28 mouse cellular contexts compared by ENCODE assay signal in genomic region chr7:126070321-126070720, GRCm38 (mm10). TPM values are rescaled to one million over a fixed set of nuclear protein-coding genes. Genes with fewer than 3 reads are reported as not detected.
DNase-seq lines count a peak whose midpoint lies in the region; ATAC-seq and TF ChIP-seq lines count a peak whose summit lies in the region.
"Had no signal": no experiment of that assay in that cellular context is flagged by ENCODE, and none has a peak within 500 bp of the region (broad histone marks: within the 10 kb centered on the region; RNA-seq: fewer than 3 reads in every experiment).

No protein-coding gene starts in this region.

- peak; percentile 60 for TF ChIP-seq RAD21 in MEL (IDR thresholded peaks at IDR 0.05; ENCODE audit: low read depth, low read length)

- TF ChIP-seq POLR2A in kidney, adult 2 months (IDR thresholded peaks at IDR 0.05; ENCODE audit: low read depth, low read length), result no peak
- no peak for TF ChIP-seq POLR2A in MEL (IDR thresholded peaks at IDR 0.05; ENCODE audit: control insufficient read depth in 1 of 2, insufficient read depth in 1 of 2, low read depth in 1 of 2, low read length in 2 of 2, poor library complexity in 1 of 2)

- H3K9me3 ChIP-seq in liver, postnatal 0 days (ENCODE audit: low read length), result 0 out of 2 replicates have a peak, but pooled peaks cover 5% of the 10 kb centered on the region
- H3K9me3 ChIP-seq in liver, embryonic 11.5 days (ENCODE audit: control insufficient read depth, low read length), result 0 out of 2 replicates have a peak, but pooled peaks cover 2% of the 10 kb centered on the region
- no peaks in the 10 kb centered on the region for H3K9me3 ChIP-seq in MEL (replicated peaks; ENCODE audit: insufficient read depth, low read length)
- H3K9me3 ChIP-seq: embryonic facial prominence, embryonic 12.5 days; embryonic facial prominence, embryonic 15.5 days; heart, embryonic 10.5 days; hindbrain, embryonic 15.5 days had no signal

- no peak overlapping the region for H3K4me2 ChIP-seq in liver, postnatal 0 days (ENCODE audit: low read depth, low read length)
- H3K4me2 ChIP-seq in liver, embryonic 11.5 days, result no peak overlapping the region
- H3K4me2 ChIP-seq: embryonic facial prominence, embryonic 12.5 days; embryonic facial prominence, embryonic 15.5 days; hindbrain, embryonic 12.5 days; hindbrain, embryonic 15.5 days had no signal

- no peaks in the 10 kb centered on the region for H3K36me3 ChIP-seq in kidney, adult 2 months (ENCODE audit: control insufficient read depth, insufficient read depth, low read length)
- no peaks in the 10 kb centered on the region for H3K36me3 ChIP-seq in liver, postnatal 0 days (replicated peaks; ENCODE audit: insufficient read depth, low read length)
- no peaks in the 10 kb centered on the region for H3K36me3 ChIP-seq in liver, embryonic 11.5 days (ENCODE audit: control insufficient read depth, insufficient read depth, low read length)
- H3K36me3 ChIP-seq in MEL (ENCODE audit: control insufficient read depth in 1 of 2, insufficient read depth in 2 of 2, low read length in 2 of 2), result no peaks in the 10 kb centered on the region
- H3K36me3 ChIP-seq: embryonic facial prominence, embryonic 12.5 days; embryonic facial prominence, embryonic 15.5 days; G1E; hindbrain, embryonic 12.5 days; hindbrain, embryonic 15.5 days had no signal

- H3K4me1 ChIP-seq in kidney, adult 2 months (ENCODE audit: control insufficient read depth, insufficient read depth, low read length), result no peaks in the 10 kb centered on the region
- no peaks in the 10 kb centered on the region; the same call in 1 of the 2 replicates for H3K4me1 ChIP-seq in liver, postnatal 0 days (ENCODE audit: insufficient read depth)
- no peaks in the 10 kb centered on the region for H3K4me1 ChIP-seq in liver, embryonic 11.5 days (replicated peaks; ENCODE audit: control insufficient read depth, insufficient read depth, low read length)
- H3K4me1 ChIP-seq in MEL (ENCODE audit: control insufficient read depth in 1 of 2, insufficient read depth in 2 of 2, low read length in 2 of 2), result no peaks in the 10 kb centered on the region
- H3K4me1 ChIP-seq: hindbrain, embryonic 12.5 days; hindbrain, embryonic 15.5 days had no signal

- no peak for DNase-seq in kidney, adult 2 months
- no peak for DNase-seq in kidney, postnatal 4 days
- DNase-seq in liver, postnatal 0 days, result no peak
- no peak for DNase-seq in liver, embryonic 11.5 days (ENCODE audit: low spot score)
- DNase-seq in MEL (ENCODE audit: low read depth, low spot score), result peak; percentile 27
- DNase-seq in adrenal gland, postnatal 14 days, result no peak
- no peak for DNase-seq in thymus, postnatal 4 days
- DNase-seq: adrenal gland, adult 8-10 months; adrenal gland, postnatal 36 days; cerebellum, adult 11 months; cerebellum, adult 2 months; cerebellum, adult 9-11 months; cerebellum, postnatal 25 days; forebrain, postnatal 0 days; gastrocnemius, postnatal 14 days; heart, adult 18-20 months; kidney, adult 11 months had no signal

- H3K9ac ChIP-seq in liver, postnatal 0 days (replicated peaks), result no peak overlapping the region
- no peak overlapping the region for H3K9ac ChIP-seq in liver, embryonic 11.5 days (ENCODE audit: low read depth, low read length)
- no peak overlapping the region for H3K9ac ChIP-seq in MEL (ENCODE audit: control insufficient read depth, low read depth, low read length, poor library complexity, severe bottlenecking)
- H3K9ac ChIP-seq: embryonic facial prominence, embryonic 12.5 days; embryonic facial prominence, embryonic 15.5 days; forebrain, postnatal 0 days; hindbrain, embryonic 12.5 days; hindbrain, embryonic 15.5 days had no signal

- H3K4me3 ChIP-seq in kidney, adult 2 months (ENCODE audit: insufficient read depth, low read depth, low read length), result no peak overlapping the region
- no peak overlapping the region for H3K4me3 ChIP-seq in liver, postnatal 0 days (ENCODE audit: low read depth, low read length)
- H3K4me3 ChIP-seq in liver, embryonic 11.5 days (ENCODE audit: low read depth, low read length), result no peak overlapping the region
- H3K4me3 ChIP-seq in MEL (ENCODE audit: control insufficient read depth in 1 of 2, insufficient read depth in 1 of 2, low read depth in 2 of 2, low read length in 2 of 2), result no peak overlapping the region
- H3K4me3 ChIP-seq: embryonic facial prominence, embryonic 12.5 days; embryonic facial prominence, embryonic 15.5 days; heart, embryonic 10.5 days; hindbrain, embryonic 12.5 days; hindbrain, embryonic 15.5 days had no signal

- no peak for TF ChIP-seq EP300 in liver, postnatal 0 days (IDR thresholded peaks at IDR 0.05; ENCODE audit: low read depth)
- TF ChIP-seq EP300 in MEL (IDR thresholded peaks at IDR 0.05; ENCODE audit: low read depth in 1 of 2, low read length in 2 of 2), result no peak

- no peaks in the 10 kb centered on the region for H3K79me2 ChIP-seq in MEL (ENCODE audit: control insufficient read depth, insufficient read depth, low read length, poor library complexity)

- no peaks in the 10 kb centered on the region for H3K27me3 ChIP-seq in kidney, adult 2 months (replicated peaks; ENCODE audit: control insufficient read depth, insufficient read depth, low read length)
- no peaks in the 10 kb centered on the region for H3K27me3 ChIP-seq in liver, postnatal 0 days (ENCODE audit: insufficient read depth, low read length)
- peaks cover 3% of the 10 kb centered on the region; the same call in 1 of the 2 replicates for H3K27me3 ChIP-seq in liver, embryonic 11.5 days (replicated peaks; ENCODE audit: control insufficient read depth, insufficient read depth, low read length)
- peaks cover 0 to 2% of the 10 kb centered on the region in 2 experiments; a peak in 1 of 4 replicates for H3K27me3 ChIP-seq in MEL (ENCODE audit: control insufficient read depth in 1 of 2, insufficient read depth in 2 of 2, low read length in 2 of 2)
- H3K27me3 ChIP-seq: embryonic facial prominence, embryonic 15.5 days; hindbrain, embryonic 12.5 days; hindbrain, embryonic 15.5 days had no signal

- 0 out of 2 replicates have a peak, but pooled peaks have one; percentile 1 for TF ChIP-seq CTCF in kidney, adult 2 months (conservative IDR thresholded peaks at IDR 0.05; ENCODE audit: insufficient read depth, insufficient read length, low read depth, low read length)
- TF ChIP-seq CTCF in liver, postnatal 0 days (IDR thresholded peaks at IDR 0.05; ENCODE audit: low read depth), result 0 out of 2 replicates have a peak, but pooled peaks have one; percentile 2
- peak; percentile 26 to 64 (median 56); a peak in 5 of 6 replicates for TF ChIP-seq CTCF in MEL (IDR thresholded peaks at IDR 0.05 in 2 of 3, conservative IDR thresholded peaks at IDR 0.05 in 1 of 3; ENCODE audit: control insufficient read depth in 1 of 3, insufficient read depth in 1 of 3, low read depth in 2 of 3, low read length in 3 of 3, poor library complexity in 1 of 3, severe bottlenecking in 1 of 3)

- WGBS in kidney, adult 2 months, result 92% methylated on average over 4 of the region's 4 CpGs
- WGBS in liver, postnatal 0 days (ENCODE audit: insufficient replicate concordance), result 84% methylated on average over 4 of the region's 4 CpGs
- WGBS in liver, embryonic 11.5 days, result 85% methylated on average over 4 of the region's 4 CpGs

- no peak overlapping the region for H3K27ac ChIP-seq in kidney, adult 2 months (ENCODE audit: insufficient read depth, low read depth, low read length)
- H3K27ac ChIP-seq in liver, postnatal 0 days (ENCODE audit: low read depth), result no peak overlapping the region
- no peak overlapping the region for H3K27ac ChIP-seq in liver, embryonic 11.5 days (ENCODE audit: low read depth, low read length)
- H3K27ac ChIP-seq in MEL (ENCODE audit: control insufficient read depth, low read depth, low read length), result no peak overlapping the region
- H3K27ac ChIP-seq: embryonic facial prominence, embryonic 12.5 days; embryonic facial prominence, embryonic 15.5 days; heart, embryonic 10.5 days; hindbrain, embryonic 12.5 days; hindbrain, embryonic 15.5 days had no signal

- ATAC-seq in liver, postnatal 0 days, result no peak
- ATAC-seq in liver, embryonic 11.5 days (replicated peaks; ENCODE audit: low FRiP score), result no peak
- ATAC-seq: activated CD4-positive, CD25-positive, alpha-beta regulatory T cell, adult 4 months; CD4-positive, CD25-positive, alpha-beta regulatory T cell, adult 4 months; forebrain, embryonic 14.5 days; forebrain, postnatal 0 days had no signal

TF ChIP-seq in MEL, 35 proteins besides CTCF, POLR2A, EP300 and RAD21:
- no peak for TF ChIP-seq MAX (IDR thresholded peaks at IDR 0.05; ENCODE audit: low read length)
- TF ChIP-seq USF1 (IDR thresholded peaks at IDR 0.05; ENCODE audit: low read depth, low read length), result no peak
- peak; percentile 58 for TF ChIP-seq ZC3H11A (IDR thresholded peaks at IDR 0.05; ENCODE audit: low read depth, low read length)
- no peak for TF ChIP-seq UBTF (IDR thresholded peaks at IDR 0.05; ENCODE audit: borderline replicate concordance, insufficient read depth, low read depth, low read length)
- peak; percentile 70 for TF ChIP-seq SMC3 (IDR thresholded peaks at IDR 0.05; ENCODE audit: low read depth, low read length)
- TF ChIP-seq E2F4 (IDR thresholded peaks at IDR 0.05; ENCODE audit: borderline replicate concordance, low read depth, low read length), result no peak
- TF ChIP-seq USF2 (IDR thresholded peaks at IDR 0.05; ENCODE audit: borderline replicate concordance in 1 of 2, insufficient read depth in 1 of 2, low read depth in 1 of 2, low read length in 2 of 2), result no peak
- TF ChIP-seq TBP (IDR thresholded peaks at IDR 0.05; ENCODE audit: low read depth, low read length), result no peak
- TF ChIP-seq ZNF384 (IDR thresholded peaks at IDR 0.05; ENCODE audit: low read depth, low read length), result no peak
- TF ChIP-seq BHLHE40 (IDR thresholded peaks at IDR 0.05; ENCODE audit: borderline replicate concordance, low read depth, low read length), result no peak
- no peak for TF ChIP-seq KAT2A (conservative IDR thresholded peaks at IDR 0.05; ENCODE audit: low read depth, low read length)
- TF ChIP-seq RCOR1 (IDR thresholded peaks at IDR 0.05; ENCODE audit: low read depth, low read length), result no peak
- no peak for TF ChIP-seq CHD2 (IDR thresholded peaks at IDR 0.05; ENCODE audit: low read length)

RNA-seq across cellular contexts. Expression of gene Gsg1l, which starts 11.9 kb away (rescaled TPM):
- polyA plus RNA-seq in kidney, adult 2 months (2012; rRNA removed), result 0.33 and 0.45 TPM in 2 replicates
- polyA plus RNA-seq in liver, postnatal 0 days (2015; fragmentation: Nextera tagmentation; extraction: Ambion mirVana), result 0.04 and 0.08 TPM in 2 replicates
- polyA plus RNA-seq in liver, embryonic 11.5 days (2014; fragmentation: Nextera tagmentation; extraction: Ambion mirVana), result 0.21 and 0.23 TPM in 2 replicates
- not detected in 2 replicates for total RNA-seq in MEL (2012; rRNA removed)
- not detected for polyA plus RNA-seq in MEL (2012; ENCODE audit: insufficient read depth in 1 of 2, insufficient read length in 2 of 2, low read depth in 1 of 2, low replicate concordance in 2 of 2, missing spikeins in 1 of 2)
- total RNA-seq in adrenal gland, postnatal 14 days (2021), result 12.1 and 16.9 TPM in 2 replicates
- total RNA-seq: common myeloid progenitor, adult 5-6 weeks had no signal
- polyA plus RNA-seq: activated CD4-positive, CD25-positive, alpha-beta regulatory T cell, adult 4 months; C2C12; CD4-positive, CD25-positive, alpha-beta regulatory T cell, adult 4 months; G1E had no signal

Comparison
In these comparisons a context has a peak if more than half of its experiments do, and no peak if none do; other contexts are left out.
1. CTCF ChIP-seq: peak in every context shown above with its lines; median percentile 56 in MEL; 2 in liver, postnatal 0 days; 1 in kidney, adult 2 months.